Mouse (Mus musculus) thymus, postnatal 25 days (tissue): ENCODE measurements around the gene B3gnt2.

Source experiments
- DNase-seq: peaks from one replicate; pipeline ENCODE4 v3.0.0; 2022

B3gnt2 gene

GRCm38 (mm10) chr11:22860335-22861227 lies at the start of gene B3gnt2:
Gene B3gnt2 (minus strand): TSS chr11:22860961.
- DNase-seq, result peak; percentile 70

- DNase-seq, result no peak
Observed at GRCm38 (mm10) chr11:22906453-22906865, 45.7 kb upstream of the B3gnt2 start.

DNA sequence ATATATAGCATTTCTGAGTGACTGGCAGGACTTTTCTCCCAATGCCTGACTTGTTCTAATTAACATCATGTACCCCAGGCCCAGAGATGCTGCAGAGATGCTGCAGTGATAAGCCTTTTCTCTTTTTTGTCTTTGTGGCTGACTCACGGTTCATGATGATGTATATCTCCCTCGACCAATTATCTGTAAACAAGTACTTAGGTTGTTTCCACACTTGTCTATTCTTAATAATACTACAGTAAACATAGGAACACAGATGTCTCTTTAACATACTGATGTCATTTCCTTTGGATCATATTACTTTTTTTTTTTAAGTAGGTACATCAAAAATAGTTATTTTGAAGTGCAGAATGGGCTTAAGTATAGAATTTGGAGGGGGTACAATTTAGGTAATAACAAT lies 42.2 kb upstream of the B3gnt2 start:
- no peak for DNase-seq

DNA sequence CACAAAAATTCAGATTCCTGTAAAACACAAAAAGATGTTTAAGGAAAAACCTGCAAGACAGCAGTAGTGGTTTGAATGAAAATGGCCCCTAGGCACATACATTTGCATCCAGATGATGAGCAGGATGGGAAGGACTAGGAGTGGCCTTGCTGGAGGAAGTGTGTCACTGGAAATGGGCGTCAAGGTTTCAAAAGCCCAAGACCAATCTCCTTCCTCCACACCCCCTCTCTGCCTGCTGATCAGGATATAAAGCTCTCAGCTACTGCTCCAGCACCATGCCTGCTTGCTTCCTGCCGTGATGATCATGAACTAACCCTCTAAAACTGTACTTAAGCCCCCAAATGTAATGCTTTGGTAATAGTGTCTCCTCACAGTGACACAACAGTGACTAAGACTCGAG lies 39.3 kb upstream of the B3gnt2 start:
- DNase-seq, result no peak

GRCm38 (mm10) chr11:22897642-22898041 lies 36.9 kb upstream of the B3gnt2 start:
- no peak for DNase-seq

GRCm38 (mm10) chr11:22897127-22897526 lies 36.4 kb upstream of the B3gnt2 start:
- no peak for DNase-seq

DNA sequence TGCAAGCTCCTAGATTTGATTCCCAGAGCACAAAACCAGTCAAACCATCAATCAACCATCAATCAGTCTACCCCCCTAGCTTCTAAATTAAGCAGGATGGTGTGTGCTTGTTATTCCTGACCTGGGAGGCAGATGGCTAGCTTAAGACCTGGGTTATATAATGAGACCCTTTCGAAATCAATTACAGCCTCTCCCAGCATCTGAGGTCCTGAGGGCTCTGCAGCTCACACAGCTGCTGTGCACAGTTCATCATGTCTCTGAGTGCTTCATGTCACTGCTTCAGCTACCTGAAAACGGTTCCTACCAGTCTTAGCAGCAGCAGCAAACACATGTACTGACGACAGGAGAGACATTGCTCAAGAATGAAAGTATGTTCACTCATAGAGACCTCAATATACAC lies 32.3 kb upstream of the B3gnt2 start:
- no peak for DNase-seq

GRCm38 (mm10) chr11:22892466-22892865 lies 31.7 kb upstream of the B3gnt2 start:
- DNase-seq, result no peak

DNA sequence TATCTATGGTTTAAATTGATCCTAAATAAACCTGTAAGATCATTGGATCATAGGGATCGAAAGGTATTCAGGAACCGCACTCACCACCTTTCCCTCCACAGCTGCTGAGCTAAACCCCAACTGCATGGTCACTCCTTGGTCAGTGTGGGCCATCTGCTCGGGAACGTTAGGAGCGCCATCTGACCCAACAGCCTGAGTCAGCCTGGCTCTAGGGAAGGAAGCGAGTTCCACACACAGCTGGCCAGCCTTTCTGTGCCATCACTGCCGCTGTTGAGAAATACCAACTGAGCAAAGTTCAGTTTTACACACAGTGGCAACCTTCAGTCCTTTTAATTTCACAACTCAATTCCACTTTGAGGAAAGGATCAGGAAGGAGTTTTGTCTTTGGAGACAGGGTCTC lies 31.1 kb upstream of the B3gnt2 start:
- DNase-seq, result no peak

GRCm38 (mm10) chr11:22891242-22891641 lies 30.5 kb upstream of the B3gnt2 start:
- DNase-seq, result no peak

DNA sequence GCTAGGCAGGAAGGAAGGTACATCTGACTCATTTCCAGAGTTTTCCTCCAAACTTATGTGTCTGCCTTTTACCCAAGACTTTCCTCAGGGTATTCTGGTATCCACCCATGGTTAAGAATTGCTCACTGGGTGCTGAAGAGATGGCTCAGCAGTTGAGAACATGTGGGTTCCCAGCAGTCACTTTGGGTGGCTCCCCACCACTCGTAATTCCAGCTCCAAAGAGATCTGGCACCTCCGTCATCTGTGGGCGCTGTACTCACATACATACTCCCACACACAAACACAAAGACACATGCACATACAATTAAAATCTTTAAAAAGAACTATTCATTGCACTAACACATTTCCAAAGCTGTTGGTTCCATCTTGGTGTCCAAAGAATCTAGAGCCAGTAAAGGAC lies 28.5 kb upstream of the B3gnt2 start:
- no peak for DNase-seq

DNA sequence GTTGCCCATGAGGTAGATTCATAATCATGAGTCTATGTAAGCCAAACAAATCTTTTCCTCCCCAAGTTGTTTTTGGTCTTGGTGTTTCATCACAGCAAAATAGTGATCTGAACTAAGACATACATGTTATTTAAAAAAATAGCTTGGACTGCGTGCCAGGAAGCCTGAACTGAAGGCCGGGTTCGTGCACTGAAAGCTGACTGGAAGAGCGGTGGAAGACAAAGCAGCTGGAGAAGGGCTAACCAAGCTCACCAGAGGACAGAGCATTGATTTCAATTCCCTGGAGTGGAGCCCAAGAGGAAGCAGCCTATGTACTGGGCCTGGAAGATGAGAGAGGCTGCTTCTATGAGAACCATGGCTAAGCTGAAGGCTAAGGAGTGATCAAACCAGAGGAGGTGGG lies 26.2 kb upstream of the B3gnt2 start:
- no peak for DNase-seq

- DNase-seq, result no peak
Observed at GRCm38 (mm10) chr11:22885350-22885749, 24.6 kb upstream of the B3gnt2 start.

DNA sequence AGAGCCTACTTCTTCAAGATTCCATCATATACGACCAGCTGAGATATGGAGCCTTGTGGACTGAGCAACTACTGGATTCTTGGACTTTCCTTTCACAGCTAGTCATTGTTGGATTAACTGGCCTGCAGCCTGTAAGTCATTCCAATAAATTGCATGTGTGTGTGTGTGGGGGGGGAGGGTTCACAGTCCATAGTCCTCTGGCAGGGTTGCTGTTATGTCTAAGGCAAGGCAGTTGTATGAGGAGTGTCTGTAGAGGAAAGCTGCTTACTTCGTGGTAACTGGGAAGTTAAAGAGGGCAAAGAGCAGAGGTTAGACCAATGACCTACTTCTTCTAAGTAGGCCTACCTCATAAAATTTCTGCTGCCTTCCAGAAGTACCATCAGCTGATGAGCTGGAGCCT lies 22.9 kb upstream of the B3gnt2 start:
- DNase-seq, result no peak

- no peak for DNase-seq
Observed at GRCm38 (mm10) chr11:22882926-22883325, 22.2 kb upstream of the B3gnt2 start.

GRCm38 (mm10) chr11:22880383-22881172 lies 19.8 kb upstream of the B3gnt2 start:
- no peak for DNase-seq

DNA sequence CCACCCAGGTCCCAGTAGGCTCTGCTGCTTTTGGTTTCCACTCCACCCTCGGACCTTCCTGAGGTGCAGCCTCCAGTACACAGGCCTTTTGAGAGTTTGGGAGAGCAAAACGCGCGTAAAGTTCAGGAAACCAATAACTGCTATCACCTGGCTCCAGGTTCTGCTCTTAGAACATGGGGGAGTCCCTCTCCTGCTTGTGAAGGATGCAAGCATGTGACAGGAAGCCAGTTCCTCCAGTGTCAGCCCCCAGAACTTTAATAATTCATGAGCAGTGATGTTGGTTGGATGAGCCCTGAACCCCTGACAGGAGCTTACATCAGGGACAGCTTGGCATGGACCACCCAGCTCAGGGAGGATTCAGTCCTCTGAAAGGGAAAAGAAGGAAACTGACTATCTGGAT lies 18.9 kb upstream of the B3gnt2 start:
- DNase-seq, result no peak

GRCm38 (mm10) chr11:22876680-22877330 lies 16.0 kb upstream of the B3gnt2 start:
- no peak for DNase-seq

DNA sequence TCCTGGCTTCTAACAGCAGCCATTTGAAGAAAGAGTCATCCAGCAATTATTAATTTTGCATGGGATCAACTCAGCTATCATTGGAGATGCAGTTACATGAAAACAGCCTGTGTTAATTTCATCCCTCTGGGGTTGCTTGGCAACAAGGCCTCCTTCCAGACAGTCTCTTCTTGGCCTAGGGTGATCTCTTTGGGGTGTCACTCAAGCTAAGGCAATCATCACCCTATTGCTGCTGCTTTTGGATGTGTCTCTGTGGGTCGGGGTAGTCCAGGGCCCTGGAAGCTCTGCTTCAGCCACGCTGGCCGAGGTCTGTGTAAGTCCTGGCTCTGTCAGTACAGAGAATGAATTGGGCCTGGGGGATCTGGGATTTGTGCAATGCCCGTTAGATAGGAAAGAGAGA lies 14.5 kb upstream of the B3gnt2 start:
- DNase-seq, result no peak

GRCm38 (mm10) chr11:22874747-22875146 lies 14.0 kb upstream of the B3gnt2 start:
- DNase-seq, result no peak

DNA sequence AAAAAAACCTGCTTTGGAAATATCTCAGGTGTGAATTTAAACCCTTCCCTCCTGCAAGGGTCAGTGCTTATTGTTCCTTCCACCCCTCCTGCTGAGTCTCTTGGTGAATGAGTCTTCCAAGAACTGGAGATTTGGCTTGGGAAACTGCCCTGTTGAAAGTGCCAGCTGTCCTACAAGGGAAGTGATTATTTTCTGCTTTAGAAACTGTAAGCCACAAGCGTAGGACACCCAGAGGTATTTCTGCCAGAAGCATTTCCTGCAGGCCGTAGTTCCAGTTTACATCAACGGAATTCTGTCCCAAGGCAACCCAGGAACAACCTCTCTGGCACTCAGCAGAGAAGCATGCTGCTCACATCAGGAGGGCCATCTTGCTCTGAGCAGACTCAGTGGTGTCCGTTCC lies 12.6 kb upstream of the B3gnt2 start:
- no peak for DNase-seq

DNA sequence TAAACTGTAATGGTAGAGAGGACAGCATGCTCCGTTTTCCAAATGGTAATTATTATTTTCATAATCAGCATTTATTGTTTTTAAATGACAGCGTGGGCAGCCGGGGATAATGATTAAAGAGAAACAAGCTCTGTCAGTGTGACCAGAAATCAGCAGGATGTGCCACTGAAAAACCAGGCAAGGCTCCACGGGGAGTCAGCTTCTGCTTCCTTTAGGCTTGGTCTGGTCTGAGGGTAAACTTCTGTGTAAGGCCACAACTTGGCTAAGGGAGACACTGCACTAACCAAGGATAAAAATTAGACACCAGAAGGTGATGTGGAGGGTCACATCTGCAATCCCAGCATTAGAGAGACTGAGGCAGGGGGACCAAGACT lies 11.5 kb upstream of the B3gnt2 start:
- no peak for DNase-seq

- peak; percentile 37 for DNase-seq
Observed at GRCm38 (mm10) chr11:22871628-22872306, 11.0 kb upstream of the B3gnt2 start.
